Mouse (Mus musculus): ENCODE measurements around the gene Ccng1.

- TF ChIP-seq POLR2A (IDR thresholded peaks at IDR 0.05; ENCODE audit: extremely low read depth, insufficient read depth, low read length), result no peak
- TF ChIP-seq CTCF (IDR thresholded peaks at IDR 0.05; ENCODE audit: low read depth, low read length), result no peak
Observed at GRCm38 (mm10) chr11:40755968-40756367, 857 bp upstream of the Ccng1 start.
